Mouse (Mus musculus): ENCODE data around the gene Fam168b.

Fam168b gene

GRCm38 (mm10) chr1:34811581-34811980, 31.3 kb downstream of the Fam168b start:
- no peak for DNase-seq

GRCm38 (mm10) chr1:34811035-34811434, 31.8 kb downstream of the Fam168b start:
- DNase-seq = no peak

- DNase-seq = no peak
These were observed 32.6 kb downstream of the Fam168b start for GRCm38 (mm10) chr1:34810293-34810692.

- no peak for DNase-seq
These were observed 34.4 kb downstream of the Fam168b start for GRCm38 (mm10) chr1:34808445-34808844.

- no peak for DNase-seq
These were observed 36.8 kb downstream of the Fam168b start for GRCm38 (mm10) chr1:34805931-34806520.

- DNase-seq = no peak
These were observed 38.0 kb downstream of the Fam168b start for GRCm38 (mm10) chr1:34804863-34805262.

GRCm38 (mm10) chr1:34802290-34802642, 40.6 kb downstream of the Fam168b start:
- DNase-seq = peak; percentile 35

GRCm38 (mm10) chr1:34801616-34802289, 41.1 kb downstream of the Fam168b start:
- peak; percentile 80 for DNase-seq

GRCm38 (mm10) chr1:34799140-34799539, 43.7 kb downstream of the Fam168b start:
- DNase-seq = no peak

GRCm38 (mm10) chr1:34793304-34794300, 49.3 kb downstream of the Fam168b start:
- peak; percentile 29 for DNase-seq

GRCm38 (mm10) chr1:34783538-34784161, 59.2 kb downstream of the Fam168b start:
- no peak for DNase-seq

GRCm38 (mm10) chr1:34775870-34776269, 67.0 kb downstream of the Fam168b start:
- no peak for DNase-seq

- DNase-seq = no peak
These were observed 74.0 kb downstream of the Fam168b start for GRCm38 (mm10) chr1:34768875-34769274.

- DNase-seq = no peak
These were observed 75.0 kb downstream of the Fam168b start for GRCm38 (mm10) chr1:34767851-34768250.

- no peak for DNase-seq
These were observed 76.0 kb downstream of the Fam168b start for GRCm38 (mm10) chr1:34766899-34767298.

Measured in lung, postnatal 10 days (tissue).